Mouse (Mus musculus) bone marrow macrophage, adult 2 months (primary cell): ENCODE results near the gene Olfr177. TPM values are rescaled to one million over a fixed set of nuclear protein-coding genes. Genes with fewer than 3 reads are reported as not detected.

Experiments
- H3K27ac ChIP-seq: 2 replicates; pipeline ENCODE4 v1.5.1; 2012; ENCODE audit warnings: low read depth, low read length; ENCODE audit not compliant: insufficient read depth
- H3K4me1 ChIP-seq: 2 replicates; pipeline ENCODE4 v1.6.1; 2012; ENCODE audit warnings: low read length; ENCODE audit not compliant: control insufficient read depth, insufficient read depth
- H3K4me3 ChIP-seq: 2 replicates; pipeline ENCODE4 v1.5.1; 2012; ENCODE audit warnings: mild to moderate bottlenecking, low read length, moderate library complexity; ENCODE audit not compliant: insufficient read depth
- CTCF ChIP-seq: IDR thresholded peaks from 2 replicates; pipeline ENCODE4 v1.5.1; 2012; ENCODE audit warnings: low read depth, mild to moderate bottlenecking, low read length, moderate library complexity
- POLR2A ChIP-seq: IDR thresholded peaks from 2 replicates; pipeline ENCODE4 v1.6.1; 2012; ENCODE audit warnings: mild to moderate bottlenecking, low read depth, low read length, borderline replicate concordance
- polyA plus RNA-seq: library from polyadenylated mRNA; stranded (reverse); fragments of >200 nt; gene quantifications from 2 replicates; pipeline ENCODE4 v1.2.4, GENCODE M21; 2012; ENCODE audit not compliant: missing spikeins, insufficient read depth, insufficient read length

Gene Olfr177
- not detected in 2 replicates for polyA plus RNA-seq

DNA sequence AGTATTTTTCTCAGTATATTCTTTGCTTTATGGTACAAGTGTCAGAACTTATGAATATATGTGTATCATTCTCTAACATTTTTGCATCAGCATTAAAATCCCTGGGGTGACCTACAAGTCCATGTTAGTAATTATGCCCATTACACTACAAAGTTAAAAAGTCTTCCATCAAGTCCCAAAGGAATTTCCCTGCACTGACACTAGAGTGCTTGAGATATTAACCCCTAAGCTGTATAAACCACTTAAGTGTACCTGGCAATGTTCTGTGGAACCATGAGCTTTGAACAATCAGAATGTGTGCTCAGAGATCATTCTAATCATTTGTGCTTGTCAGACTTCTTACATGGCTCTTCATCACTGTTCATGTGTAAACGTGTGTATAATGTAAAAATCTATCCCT, at the start of gene Olfr177:
Gene Olfr177, minus strand, starts transcription at position 101 of the 400 bp plus-strand sequence.
- TF ChIP-seq CTCF (no peak), POLR2A (no peak)
- Histone ChIP-seq H3K27ac (no peak within 1 kb of the TSS), H3K4me3 (no peak within 1 kb of the TSS), H3K4me1 (no peaks in the 10 kb centered on the region)

DNA sequence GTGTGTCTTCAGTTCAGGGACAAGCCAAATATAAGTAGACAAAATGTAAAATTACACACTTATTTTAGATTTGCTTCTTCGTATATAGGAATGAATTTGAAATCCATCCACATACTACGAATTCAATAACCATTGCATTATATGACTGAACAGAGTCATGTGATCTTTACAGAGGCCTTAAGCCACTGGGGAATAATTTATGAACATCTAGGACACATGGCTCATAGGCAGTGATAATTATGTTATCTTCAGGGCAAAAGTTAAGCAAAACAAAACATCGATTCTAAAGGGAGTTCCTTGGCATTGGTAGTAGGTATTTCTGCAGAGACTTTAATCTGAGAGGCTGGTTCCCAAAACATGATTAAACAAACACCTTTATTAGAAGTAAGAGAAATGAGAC, 17.4 kb upstream of the Olfr177 start, which contains the start of gene Olfr178:
Gene Olfr178, minus strand, starts transcription at position 101 of the 400 bp plus-strand sequence.
- Histone ChIP-seq H3K4me1 (no peaks in the 10 kb centered on the region), H3K4me3 (no peak within 1 kb of the TSS), H3K27ac (no peak within 1 kb of the TSS)
- TF ChIP-seq CTCF (no peak), POLR2A (no peak)

GRCm38 (mm10) chr16:58884416-58884815, 9.8 kb upstream of the Olfr177 start:
- Histone ChIP-seq H3K4me1 (no peaks in the 10 kb centered on the region), H3K27ac (no peak overlapping the region), H3K4me3 (no peak overlapping the region)
- no peak for TF ChIP-seq POLR2A
- no peak for TF ChIP-seq CTCF

- no peaks in the 10 kb centered on the region for H3K4me1 ChIP-seq
- H3K4me3 ChIP-seq: no peak overlapping the region
- no peak overlapping the region for H3K27ac ChIP-seq
- TF ChIP-seq POLR2A (no peak), CTCF (no peak)
These were observed 13.1 kb downstream of the Olfr177 start for GRCm38 (mm10) chr16:58861479-58861878.

GRCm38 (mm10) chr16:58860032-58860737, 14.4 kb downstream of the Olfr177 start:
- Histone ChIP-seq H3K4me1 (no peaks in the 10 kb centered on the region), H3K4me3 (no peak overlapping the region), H3K27ac (no peak overlapping the region)
- TF ChIP-seq POLR2A (no peak), CTCF (no peak)

DNA sequence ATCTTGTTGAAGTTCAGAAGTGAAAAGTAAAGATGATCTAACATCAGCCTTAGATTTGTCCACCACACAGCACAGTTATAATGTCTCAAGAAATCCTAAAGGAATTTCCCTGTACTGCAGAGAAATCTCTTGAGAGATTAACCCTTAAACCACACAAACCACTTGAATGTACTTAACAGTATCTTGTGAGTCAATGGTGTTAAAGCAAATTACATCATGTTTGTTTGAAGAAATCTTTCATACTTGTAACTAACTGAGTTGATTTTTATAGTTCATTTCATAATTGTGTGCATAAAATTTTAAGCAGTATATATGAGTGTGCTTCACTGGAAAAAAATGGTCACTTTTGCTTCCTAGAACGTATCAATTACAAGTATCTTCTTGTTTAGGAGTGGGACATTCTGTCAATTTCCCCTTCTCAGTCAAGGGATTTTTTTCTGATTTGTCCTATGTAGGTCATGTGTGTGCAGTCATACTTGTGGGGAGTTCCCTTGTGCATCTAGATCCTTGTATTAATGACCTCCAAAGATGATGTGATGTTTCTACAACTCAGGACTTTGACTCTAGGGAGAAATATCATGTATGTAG, 47.7 kb downstream of the Olfr177 start, which contains the start of gene Olfr175-ps1:
Gene Olfr175-ps1, minus strand, starts transcription at position 51 of the 588 bp plus-strand sequence.
- no peak within 1 kb of the TSS for H3K4me3 ChIP-seq
- no peaks in the 10 kb centered on the region for H3K4me1 ChIP-seq
- TF ChIP-seq CTCF: no peak
- no peak for TF ChIP-seq POLR2A
- no peak within 1 kb of the TSS for H3K27ac ChIP-seq

Other genes starting within 250 kb of the Olfr177 start
- gene E330017A01Rik, start 236.0 kb downstream of the Olfr177 start, polyA plus RNA-seq: not detected in 2 replicates
- 14.9 and 17.2 TPM in 2 replicates for gene Cpox, start 204.5 kb downstream of the Olfr177 start, polyA plus RNA-seq
- not detected in 2 replicates for gene Gpr15, start 155.7 kb downstream of the Olfr177 start, polyA plus RNA-seq
- 19.7 and 24.0 TPM in 2 replicates for gene Cldnd1, start 146.9 kb downstream of the Olfr177 start, polyA plus RNA-seq
- not detected in 2 replicates for gene Olfr172, start 111.6 kb downstream of the Olfr177 start, polyA plus RNA-seq
- gene Olfr173, start 74.5 kb downstream of the Olfr177 start, polyA plus RNA-seq: not detected in 2 replicates
- gene Olfr175-ps1, start 48.0 kb downstream of the Olfr177 start, polyA plus RNA-seq: not detected in 2 replicates
- not detected in 2 replicates for gene Olfr178, start 17.3 kb upstream of the Olfr177 start, polyA plus RNA-seq
- gene Olfr181, start 54.0 kb upstream of the Olfr177 start, polyA plus RNA-seq: not detected in 2 replicates
- gene Olfr180, start 54.6 kb upstream of the Olfr177 start, polyA plus RNA-seq: not detected in 2 replicates
- gene Olfr183, start 120.6 kb upstream of the Olfr177 start, polyA plus RNA-seq: not detected in 2 replicates
- gene Olfr186, start 155.5 kb upstream of the Olfr177 start, polyA plus RNA-seq: not detected in 2 replicates
- gene Olfr187, start 165.0 kb upstream of the Olfr177 start, polyA plus RNA-seq: not detected in 2 replicates
- 0.11 TPM in 1 of 2 replicates, not detected in the other for gene Olfr190, start 203.2 kb upstream of the Olfr177 start, polyA plus RNA-seq
- not detected in 2 replicates for gene Olfr191, start 215.1 kb upstream of the Olfr177 start, polyA plus RNA-seq
- gene Olfr193, start 237.1 kb upstream of the Olfr177 start, polyA plus RNA-seq: not detected in 2 replicates
- not detected in 2 replicates for gene Olfr194, start 246.3 kb upstream of the Olfr177 start, polyA plus RNA-seq